Mouse (Mus musculus): ENCODE data around the gene Men1. TPM values are rescaled to one million over a fixed set of nuclear protein-coding genes. Genes with fewer than 3 reads are reported as not detected.

Men1 gene
- polyA plus RNA-seq, 1 experiment: 57.2 TPM

GRCm38 (mm10) chr19:6374571-6374970 lies 39.8 kb downstream of the Men1 start:
- H3K36me3 ChIP-seq (ENCODE audit: control insufficient read depth, insufficient read depth, low read length): peaks cover 80% of the 10 kb centered on the region
- H3K27ac ChIP-seq (ENCODE audit: insufficient read depth, low read length): no peak overlapping the region
- no peak for DNase-seq (ENCODE audit: low read depth in 1 of 2, low spot score in 2 of 2)
- H3K27me3 ChIP-seq (ENCODE audit: control insufficient read depth, insufficient read depth, low read length): no peaks in the 10 kb centered on the region
- TF ChIP-seq CTCF (IDR thresholded peaks at IDR 0.05; ENCODE audit: extremely low read depth, insufficient read depth, insufficient read length, insufficient replicate concordance) (no peak), POLR2A (IDR thresholded peaks at IDR 0.05; ENCODE audit: low read depth, low read length) (no peak)
- 97% methylated on average over 10 of the region's 10 CpGs for WGBS
- H3K4me1 ChIP-seq (ENCODE audit: control insufficient read depth, insufficient read depth, insufficient read length): peaks cover 2% of the 10 kb centered on the region; the same call in 1 of the 2 replicates
- no peak overlapping the region for H3K4me3 ChIP-seq (ENCODE audit: extremely low read depth, insufficient read depth, insufficient read length)

- peaks cover 73% of the 10 kb centered on the region for H3K36me3 ChIP-seq (ENCODE audit: control insufficient read depth, insufficient read depth, low read length)
- no peak overlapping the region for H3K27ac ChIP-seq (ENCODE audit: insufficient read depth, low read length)
- H3K27me3 ChIP-seq (ENCODE audit: control insufficient read depth, insufficient read depth, low read length): no peaks in the 10 kb centered on the region
- no peak for TF ChIP-seq CTCF (IDR thresholded peaks at IDR 0.05; ENCODE audit: extremely low read depth, insufficient read depth, insufficient read length, insufficient replicate concordance)
- no peak for TF ChIP-seq POLR2A (IDR thresholded peaks at IDR 0.05; ENCODE audit: low read depth, low read length)
- H3K4me3 ChIP-seq (ENCODE audit: extremely low read depth, insufficient read depth, insufficient read length): no peak overlapping the region
- 96% methylated on average over 38 of the region's 42 CpGs for WGBS
- peaks cover 2% of the 10 kb centered on the region; the same call in 1 of the 2 replicates for H3K4me1 ChIP-seq (ENCODE audit: control insufficient read depth, insufficient read depth, insufficient read length)
- no peak for DNase-seq (ENCODE audit: low read depth in 1 of 2, low spot score in 2 of 2)
These were observed 40.9 kb downstream of the Men1 start for GRCm38 (mm10) chr19:6375423-6376254.

GRCm38 (mm10) chr19:6376255-6376564 lies 41.4 kb downstream of the Men1 start:
- peaks cover 2% of the 10 kb centered on the region; the same call in 1 of the 2 replicates for H3K4me1 ChIP-seq (ENCODE audit: control insufficient read depth, insufficient read depth, insufficient read length)
- peak; percentile 33; the same call in 1 of the 2 replicates for TF ChIP-seq CTCF (IDR thresholded peaks at IDR 0.05; ENCODE audit: extremely low read depth, insufficient read depth, insufficient read length, insufficient replicate concordance)
- no peak for TF ChIP-seq POLR2A (IDR thresholded peaks at IDR 0.05; ENCODE audit: low read depth, low read length)
- H3K4me3 ChIP-seq (ENCODE audit: extremely low read depth, insufficient read depth, insufficient read length): no peak overlapping the region
- DNase-seq (ENCODE audit: low read depth in 1 of 2, low spot score in 2 of 2): no peak
- no peaks in the 10 kb centered on the region for H3K27me3 ChIP-seq (ENCODE audit: control insufficient read depth, insufficient read depth, low read length)
- no peak overlapping the region for H3K27ac ChIP-seq (ENCODE audit: insufficient read depth, low read length)
- WGBS: 88% methylated on average over 14 of the region's 14 CpGs
- peaks cover 68% of the 10 kb centered on the region for H3K36me3 ChIP-seq (ENCODE audit: control insufficient read depth, insufficient read depth, low read length)

- no peak overlapping the region for H3K27ac ChIP-seq (ENCODE audit: insufficient read depth, low read length)
- H3K27me3 ChIP-seq (ENCODE audit: control insufficient read depth, insufficient read depth, low read length): no peaks in the 10 kb centered on the region
- no peak for DNase-seq (ENCODE audit: low read depth in 1 of 2, low spot score in 2 of 2)
- peaks cover 63% of the 10 kb centered on the region for H3K36me3 ChIP-seq (ENCODE audit: control insufficient read depth, insufficient read depth, low read length)
- WGBS: 80% methylated on average over 2 of the region's 2 CpGs
- TF ChIP-seq CTCF (IDR thresholded peaks at IDR 0.05; ENCODE audit: extremely low read depth, insufficient read depth, insufficient read length, insufficient replicate concordance) (no peak), POLR2A (IDR thresholded peaks at IDR 0.05; ENCODE audit: low read depth, low read length) (no peak)
- no peak overlapping the region for H3K4me3 ChIP-seq (ENCODE audit: extremely low read depth, insufficient read depth, insufficient read length)
- H3K4me1 ChIP-seq (ENCODE audit: control insufficient read depth, insufficient read depth, insufficient read length): peaks cover 2% of the 10 kb centered on the region; the same call in 1 of the 2 replicates
These were observed 41.9 kb downstream of the Men1 start for GRCm38 (mm10) chr19:6376643-6377042.

- 87% methylated on average over 11 of the region's 11 CpGs for WGBS
- Histone ChIP-seq H3K36me3 (ENCODE audit: control insufficient read depth, insufficient read depth, low read length) (peaks cover 55% of the 10 kb centered on the region), H3K27me3 (ENCODE audit: control insufficient read depth, insufficient read depth, low read length) (no peaks in the 10 kb centered on the region), H3K4me1 (ENCODE audit: control insufficient read depth, insufficient read depth, insufficient read length) (peaks cover 2% of the 10 kb centered on the region; the same call in 1 of the 2 replicates), H3K27ac (ENCODE audit: insufficient read depth, low read length) (no peak overlapping the region), H3K4me3 (ENCODE audit: extremely low read depth, insufficient read depth, insufficient read length) (no peak overlapping the region)
- TF ChIP-seq CTCF (IDR thresholded peaks at IDR 0.05; ENCODE audit: extremely low read depth, insufficient read depth, insufficient read length, insufficient replicate concordance) (no peak), POLR2A (IDR thresholded peaks at IDR 0.05; ENCODE audit: low read depth, low read length) (no peak)
- DNase-seq (ENCODE audit: low read depth in 1 of 2, low spot score in 2 of 2): no peak
These were observed 42.7 kb downstream of the Men1 start for GRCm38 (mm10) chr19:6377327-6378040.

GRCm38 (mm10) chr19:6380411-6381166 lies 45.8 kb downstream of the Men1 start:
- Histone ChIP-seq H3K36me3 (ENCODE audit: control insufficient read depth, insufficient read depth, low read length) (peaks cover 27% of the 10 kb centered on the region), H3K4me3 (ENCODE audit: extremely low read depth, insufficient read depth, insufficient read length) (no peak overlapping the region), H3K4me1 (ENCODE audit: control insufficient read depth, insufficient read depth, insufficient read length) (peaks cover 14% of the 10 kb centered on the region; the same call in 1 of the 2 replicates), H3K27me3 (ENCODE audit: control insufficient read depth, insufficient read depth, low read length) (no peaks in the 10 kb centered on the region), H3K27ac (ENCODE audit: insufficient read depth, low read length) (no peak overlapping the region)
- DNase-seq (ENCODE audit: low read depth in 1 of 2, low spot score in 2 of 2): no peak
- TF ChIP-seq CTCF (IDR thresholded peaks at IDR 0.05; ENCODE audit: extremely low read depth, insufficient read depth, insufficient read length, insufficient replicate concordance) (no peak), POLR2A (IDR thresholded peaks at IDR 0.05; ENCODE audit: low read depth, low read length) (no peak)
- 92% methylated on average over 9 of the region's 9 CpGs for WGBS
